Mouse (Mus musculus) MEL (cell line): ENCODE results near the gene Nop16. TPM values are rescaled to one million over a fixed set of nuclear protein-coding genes. Genes with fewer than 3 reads are reported as not detected.

ENCODE experiments used
- DNase-seq: peaks from one replicate; pipeline ENCODE4 v3.0.0; 2011; ENCODE audit warnings: low read depth, low spot score
- H3K27ac ChIP-seq: 2 replicates; pipeline ENCODE4 v1.5.1; 2012; ENCODE audit warnings: low read depth, mild to moderate bottlenecking, control low read depth, low read length, moderate library complexity; ENCODE audit not compliant: control insufficient read depth
- H3K27me3 ChIP-seq, 2 experiments: fragments of 150-350 bp in 1 of 2; sonication (generic) in 1 of 2; 2 replicates each; pipeline ENCODE4 v1.6.1; 2012; ENCODE audit warnings: low read length in 2 of 2, mild to moderate bottlenecking in 2 of 2, improper control_type of control experiment in 1 of 2, moderate library complexity in 1 of 2; ENCODE audit not compliant: insufficient read depth in 2 of 2, control insufficient read depth in 1 of 2
- H3K36me3 ChIP-seq, 2 experiments: 2 replicates each; pipeline ENCODE4 v1.6.1; 2012 to 2014; ENCODE audit warnings: low read length in 2 of 2, improper control_type of control experiment in 1 of 2, inconsistent platforms in 1 of 2, mild to moderate bottlenecking in 1 of 2; ENCODE audit not compliant: insufficient read depth in 2 of 2, control insufficient read depth in 1 of 2
- H3K4me1 ChIP-seq, 2 experiments: fragments of 150-350 bp in 1 of 2; sonication (generic) in 1 of 2; 2 replicates each; pipeline ENCODE4 v1.6.1; 2012; ENCODE audit warnings: low read length in 2 of 2, improper control_type of control experiment in 1 of 2, mild to moderate bottlenecking in 1 of 2; ENCODE audit not compliant: insufficient read depth in 2 of 2, control insufficient read depth in 1 of 2
- H3K4me3 ChIP-seq, 2 experiments: fragments of 150-350 bp in 1 of 2; sonication (generic) in 1 of 2; 2 replicates each; pipeline ENCODE4 v1.5.1; 2012; ENCODE audit warnings: low read depth in 2 of 2, low read length in 2 of 2, mild to moderate bottlenecking in 2 of 2, moderate library complexity in 2 of 2, control low read depth in 1 of 2, improper control_type of control experiment in 1 of 2; ENCODE audit not compliant: control insufficient read depth in 1 of 2, insufficient read depth in 1 of 2
- H3K79me2 ChIP-seq: 2 replicates; pipeline ENCODE4 v1.6.1; 2012; ENCODE audit warnings: mild to moderate bottlenecking, low read length, moderate library complexity; ENCODE audit not compliant: control insufficient read depth, poor library complexity, insufficient read depth
- H3K9ac ChIP-seq: 2 replicates; pipeline ENCODE4 v1.6.1; 2012; ENCODE audit warnings: low read depth, mild to moderate bottlenecking, control low read depth, low read length, moderate library complexity; ENCODE audit not compliant: control insufficient read depth, poor library complexity, severe bottlenecking
- H3K9me3 ChIP-seq: fragments of 150-350 bp; sonication (generic); replicated peaks from 2 replicates; pipeline ENCODE4 v1.6.1; 2012; ENCODE audit warnings: mild to moderate bottlenecking, low read length, improper control_type of control experiment, moderate library complexity; ENCODE audit not compliant: insufficient read depth
- CHD2 ChIP-seq: IDR thresholded peaks from 2 replicates; pipeline ENCODE4 v1.6.1; 2011; ENCODE audit warnings: low read length, improper control_type of control experiment
- CTCF ChIP-seq, 3 experiments: IDR thresholded peaks in 2 of 3; conservative IDR thresholded peaks in 1 of 3; 2 replicates each; pipeline ENCODE4 v1.5.1; 2011 to 2012; ENCODE audit warnings: low read length in 3 of 3, low read depth in 2 of 3, mild to moderate bottlenecking in 2 of 3, improper control_type of control experiment in 1 of 3, inconsistent platforms in 1 of 3, mixed read lengths in 1 of 3, moderate library complexity in 1 of 3; ENCODE audit not compliant: control insufficient read depth in 1 of 3, insufficient read depth in 1 of 3, poor library complexity in 1 of 3, severe bottlenecking in 1 of 3
- E2F4 ChIP-seq: IDR thresholded peaks from 2 replicates; pipeline ENCODE4 v1.6.1; 2011; ENCODE audit warnings: low read depth, low read length, improper control_type of control experiment, borderline replicate concordance
- ETS1 ChIP-seq: IDR thresholded peaks from 2 replicates; pipeline ENCODE4 v1.6.1; 2012; ENCODE audit warnings: low read depth, mild to moderate bottlenecking, inconsistent platforms, low read length, improper control_type of control experiment, moderate library complexity
- GABPA ChIP-seq: IDR thresholded peaks from 2 replicates; pipeline ENCODE4 v1.6.1; 2012; ENCODE audit warnings: low read depth, mild to moderate bottlenecking, inconsistent platforms, low read length, improper control_type of control experiment, moderate library complexity
- HCFC1 ChIP-seq: IDR thresholded peaks from 2 replicates; pipeline ENCODE4 v1.6.1; 2012; ENCODE audit warnings: low read depth, mild to moderate bottlenecking, inconsistent platforms, low read length, improper control_type of control experiment, moderate library complexity
- MAX ChIP-seq: IDR thresholded peaks from 2 replicates; pipeline ENCODE4 v1.6.1; 2011; ENCODE audit warnings: low read length, improper control_type of control experiment
- MYC ChIP-seq: IDR thresholded peaks from 2 replicates; pipeline ENCODE4 v1.6.1; 2011; ENCODE audit warnings: low read depth, mild to moderate bottlenecking, low read length, improper control_type of control experiment, moderate library complexity
- TBP ChIP-seq: IDR thresholded peaks from 2 replicates; pipeline ENCODE4 v1.8.0; 2011; ENCODE audit warnings: low read depth, low read length, improper control_type of control experiment
- UBTF ChIP-seq: IDR thresholded peaks from 2 replicates; pipeline ENCODE4 v1.6.1; 2012; ENCODE audit warnings: low read depth, mild to moderate bottlenecking, inconsistent platforms, low read length, improper control_type of control experiment, moderate library complexity, borderline replicate concordance; ENCODE audit not compliant: insufficient read depth
- USF1 ChIP-seq: IDR thresholded peaks from 2 replicates; pipeline ENCODE4 v1.6.1; 2014; ENCODE audit warnings: low read depth, mild to moderate bottlenecking, inconsistent platforms, low read length, improper control_type of control experiment, moderate library complexity
- USF2 ChIP-seq, 2 experiments: IDR thresholded peaks; 2 replicates each; pipeline ENCODE4 v1.6.1; 2011 to 2012; ENCODE audit warnings: improper control_type of control experiment in 2 of 2, low read length in 2 of 2, borderline replicate concordance in 1 of 2, inconsistent platforms in 1 of 2, low read depth in 1 of 2, mild to moderate bottlenecking in 1 of 2; ENCODE audit not compliant: insufficient read depth in 1 of 2
- ZC3H11A ChIP-seq: IDR thresholded peaks from 2 replicates; pipeline ENCODE4 v1.6.1; 2012; ENCODE audit warnings: low read depth, mild to moderate bottlenecking, inconsistent platforms, low read length, improper control_type of control experiment
- ZMIZ1 ChIP-seq: IDR thresholded peaks from 2 replicates; pipeline ENCODE4 v1.6.1; 2012; ENCODE audit warnings: low read depth, mild to moderate bottlenecking, inconsistent platforms, low read length, improper control_type of control experiment, moderate library complexity
- ZNF384 ChIP-seq: IDR thresholded peaks from 2 replicates; pipeline ENCODE4 v1.6.1; 2012; ENCODE audit warnings: low read depth, mild to moderate bottlenecking, inconsistent platforms, low read length, improper control_type of control experiment
- polyA plus RNA-seq, 2 experiments: library from polyadenylated mRNA; stranded (reverse) in 1 of 2; unstranded in 1 of 2; fragments of >175 nt in 1 of 2; fragments of >200 nt in 1 of 2; gene quantifications; 2 replicates each; pipeline versions ENCODE4 v1.2.1 to v1.2.4; 2012; ENCODE audit warnings: low replicate concordance in 2 of 2, low read depth in 1 of 2; ENCODE audit not compliant: insufficient read length in 2 of 2, insufficient read depth in 1 of 2, missing spikeins in 1 of 2
- total RNA-seq: library from RNA; depleted of rRNA; stranded (reverse); fragments of 300-350 nt; gene quantifications from 2 replicates; pipeline ENCODE4 v1.2.3, GENCODE M21; 2012

Gene Nop16
- total and polyA plus RNA-seq, 3 experiments, result 131 to 172 TPM; not detected in 1

- no peak for TF ChIP-seq ZNF384
- peak; percentile 75; the same call in 1 of the 2 replicates for TF ChIP-seq ZMIZ1
- no peak for TF ChIP-seq USF1
- peak; percentile 87 for TF ChIP-seq HCFC1
Measured at GRCm38 (mm10) chr13:54621155-54621932, 31.5 kb upstream of the Nop16 start, which contains the start of gene Faf2 (continued).

GRCm38 (mm10) chr13:54616998-54617397, 27.1 kb upstream of the Nop16 start:
- peak; percentile 43 for DNase-seq
- TF ChIP-seq ETS1 (no peak), ZC3H11A (no peak), UBTF (no peak), CTCF (IDR thresholded peaks at IDR 0.05 in 2 of 3, conservative IDR thresholded peaks at IDR 0.05 in 1 of 3; ENCODE audit: control insufficient read depth in 1 of 3, insufficient read depth in 1 of 3, low read depth in 2 of 3, low read length in 3 of 3, poor library complexity in 1 of 3, severe bottlenecking in 1 of 3) (peak in 2 of 3 experiments; percentile 22 to 34; a peak in 3 of 6 replicates), USF2 (IDR thresholded peaks at IDR 0.05; ENCODE audit: borderline replicate concordance in 1 of 2, insufficient read depth in 1 of 2, low read depth in 1 of 2, low read length in 2 of 2) (no peak), MYC (no peak), GABPA (no peak)
- no peak overlapping the region for H3K4me3 ChIP-seq
- no peaks in the 10 kb centered on the region for H3K9me3 ChIP-seq
- H3K4me1 ChIP-seq, result peaks cover 0 to 6% of the 10 kb centered on the region in 2 experiments; a peak in 2 of 4 replicates
- H3K36me3 ChIP-seq, result peaks cover 0 to 5% of the 10 kb centered on the region in 2 experiments; a peak in 1 of 4 replicates
- peaks cover 3% of the 10 kb centered on the region for H3K79me2 ChIP-seq
- H3K27ac ChIP-seq, result no peak overlapping the region
- H3K9ac ChIP-seq, result no peak overlapping the region
- H3K27me3 ChIP-seq, result no peaks in the 10 kb centered on the region; a peak in 1 of 4 replicates

GRCm38 (mm10) chr13:54616307-54616706, 26.4 kb upstream of the Nop16 start:
- no peaks in the 10 kb centered on the region for H3K9me3 ChIP-seq
- no peak overlapping the region for H3K4me3 ChIP-seq
- no peaks in the 10 kb centered on the region for H3K79me2 ChIP-seq
- H3K4me1 ChIP-seq, result peaks cover 0 to 6% of the 10 kb centered on the region in 2 experiments; a peak in 2 of 4 replicates
- H3K27ac ChIP-seq, result no peak overlapping the region
- TF ChIP-seq TBP (no peak), E2F4 (no peak), MAX (no peak), CHD2 (no peak)
- TF ChIP-seq, all 39 proteins: peak for 0
- DNase-seq, result no peak
- H3K36me3 ChIP-seq, result peaks cover 0 to 5% of the 10 kb centered on the region in 2 experiments; a peak in 1 of 4 replicates
- H3K27me3 ChIP-seq, result no peaks in the 10 kb centered on the region; a peak in 1 of 4 replicates
- H3K9ac ChIP-seq, result no peak overlapping the region
